Mouse (Mus musculus) CH12.LX (cell line): ENCODE measurements around the gene Rcor2.

Experiments used
- CTCF ChIP-seq, 2 experiments: IDR thresholded peaks in 1 of 2; conservative IDR thresholded peaks in 1 of 2; 2 replicates each; pipeline ENCODE4 v1.5.1; 2011 to 2012; ENCODE audit warnings: low read depth in 2 of 2, low read length in 2 of 2, improper control_type of control experiment in 1 of 2, inconsistent platforms in 1 of 2, mild to moderate bottlenecking in 1 of 2, moderate library complexity in 1 of 2
- HCFC1 ChIP-seq: IDR thresholded peaks from 2 replicates; pipeline ENCODE4 v1.6.1; 2012; ENCODE audit warnings: low read depth, mild to moderate bottlenecking, inconsistent platforms, low read length, improper control_type of control experiment
- POLR2A ChIP-seq: IDR thresholded peaks from 2 replicates; pipeline ENCODE4 v1.6.1; 2011; ENCODE audit warnings: low read depth, mild to moderate bottlenecking, improper control_type of control experiment, low read length
- RCOR1 ChIP-seq: conservative IDR thresholded peaks from 2 replicates; pipeline ENCODE4 v1.6.1; 2012; ENCODE audit warnings: low read depth, mild to moderate bottlenecking, inconsistent platforms, low read length, improper control_type of control experiment

DNA sequence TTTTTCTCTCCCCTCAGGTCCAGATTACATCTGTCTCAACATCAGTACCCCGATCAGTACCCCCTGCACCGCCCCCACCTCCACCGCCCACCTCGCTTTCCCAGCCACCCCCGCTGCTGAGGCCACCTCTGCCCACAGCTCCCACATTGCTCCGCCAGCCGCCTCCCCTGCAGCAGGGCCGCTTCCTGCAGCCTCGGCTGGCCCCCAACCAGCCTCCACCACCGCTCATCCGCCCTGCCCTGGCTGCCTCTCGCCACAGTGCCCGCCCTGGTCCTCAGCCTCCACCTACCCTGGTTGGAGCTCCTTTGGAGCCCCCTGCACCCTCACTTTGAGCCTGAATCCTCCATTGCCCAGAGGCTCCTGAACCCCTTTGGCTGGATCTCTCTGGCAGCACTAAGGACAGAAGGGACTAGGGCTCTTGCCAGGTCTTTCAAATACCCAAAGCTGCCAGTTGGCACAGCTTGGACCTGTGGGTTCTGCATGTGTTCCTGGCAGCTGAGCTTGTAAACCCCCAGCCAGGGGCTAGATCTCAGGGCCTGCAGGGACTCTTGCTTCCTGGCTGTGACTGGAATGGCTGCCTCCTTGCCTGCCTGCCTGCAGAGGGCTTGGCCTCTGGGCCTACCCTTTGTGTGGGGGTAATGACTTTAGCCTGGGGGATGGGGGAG is 7.3 kb downstream of the Rcor2 start:
- TF ChIP-seq POLR2A (no peak), RCOR1 (no peak), CTCF (conservative IDR thresholded peaks at IDR 0.05 in 1 of 2, IDR thresholded peaks at IDR 0.05 in 1 of 2; ENCODE audit: low read depth in 2 of 2, low read length in 2 of 2) (no peak), HCFC1 (no peak)
